Mouse (Mus musculus) heart, embryonic 13.5 days (tissue): ENCODE data around the gene Slbp. TPM values are rescaled to one million over a fixed set of nuclear protein-coding genes. Genes with fewer than 3 reads are reported as not detected.

Experiments
- ATAC-seq: fragments of 200-750 bp; cut with Nextera tagmentation; 2 replicates; pipeline ENCODE4 v1.8.0; 2017; ENCODE audit warnings: moderate TSS enrichment; ENCODE audit not compliant: insufficient number of reproducible peaks, low FRiP score, low TSS enrichment; ENCODE audit errors: extremely low read depth
- H3K27ac ChIP-seq: fragments of 300-500 bp; sonication (generic); replicated peaks from 2 replicates; pipeline ENCODE4 v1.5.1; 2015; ENCODE audit warnings: moderate library complexity, mild to moderate bottlenecking, inconsistent platforms
- H3K27me3 ChIP-seq: fragments of 300-500 bp; sonication (generic); replicated peaks from 2 replicates; pipeline ENCODE4 v1.6.1; 2015; ENCODE audit warnings: mild to moderate bottlenecking, inconsistent platforms
- H3K36me3 ChIP-seq: fragments of 300-500 bp; sonication (generic); 2 replicates; pipeline ENCODE4 v1.6.1; 2015; ENCODE audit warnings: mild to moderate bottlenecking, inconsistent platforms
- H3K4me1 ChIP-seq: fragments of 300-500 bp; sonication (generic); 2 replicates; pipeline ENCODE4 v1.6.1; 2015; ENCODE audit warnings: inconsistent platforms
- H3K4me2 ChIP-seq: fragments of 300-500 bp; sonication (generic); 2 replicates; pipeline ENCODE4 v1.6.1; 2015; ENCODE audit warnings: inconsistent platforms, mild to moderate bottlenecking, moderate library complexity
- H3K4me3 ChIP-seq: fragments of 300-500 bp; sonication (generic); 2 replicates; pipeline ENCODE4 v1.5.1; 2015; ENCODE audit warnings: moderate library complexity, mild to moderate bottlenecking, inconsistent platforms
- H3K9ac ChIP-seq: fragments of 300-500 bp; sonication (generic); 2 replicates; pipeline ENCODE4 v1.6.1; 2015; ENCODE audit warnings: inconsistent platforms, mild to moderate bottlenecking, moderate library complexity
- H3K9me3 ChIP-seq: fragments of 300-500 bp; sonication (generic); 2 replicates; pipeline ENCODE4 v1.6.1; 2016; ENCODE audit warnings: inconsistent platforms
- WGBS: fragments of 180-500 bp; shearing (Covaris S2); methylation state at CpG from one replicate; pipeline ENCODE4 v1.1.7; 2015; ENCODE audit warnings: mixed read lengths; 5-methylcytosine and 5-hydroxymethylcytosine counted together
- polyA plus RNA-seq: library from polyadenylated mRNA; unstranded; fragments of >200 nt; fragmentation: Nextera tagmentation; extraction: Ambion mirVana; gene quantifications from 2 replicates; pipeline ENCODE4 v1.2.1, GENCODE M21; 2015

Slbp gene
- polyA plus RNA-seq, 1 experiment from 2014 or later: 114 TPM

- Histone ChIP-seq H3K4me1 (peaks cover 9% of the 10 kb centered on the region), H3K4me3 (no peak overlapping the region), H3K27me3 (no peaks in the 10 kb centered on the region), H3K36me3 (peaks cover 23% of the 10 kb centered on the region), H3K9me3 (no peaks in the 10 kb centered on the region), H3K27ac (no peak overlapping the region), H3K9ac (peak overlapping the region; percentile 9; the same call in 1 of the 2 replicates), H3K4me2 (no peak overlapping the region)
- WGBS: 8% methylated on average over 1 of the region's 1 CpGs
- ATAC-seq: no peak
Observed at GRCm38 (mm10) chr5:33675964-33676363, 23.6 kb upstream of the Slbp start.

DNA sequence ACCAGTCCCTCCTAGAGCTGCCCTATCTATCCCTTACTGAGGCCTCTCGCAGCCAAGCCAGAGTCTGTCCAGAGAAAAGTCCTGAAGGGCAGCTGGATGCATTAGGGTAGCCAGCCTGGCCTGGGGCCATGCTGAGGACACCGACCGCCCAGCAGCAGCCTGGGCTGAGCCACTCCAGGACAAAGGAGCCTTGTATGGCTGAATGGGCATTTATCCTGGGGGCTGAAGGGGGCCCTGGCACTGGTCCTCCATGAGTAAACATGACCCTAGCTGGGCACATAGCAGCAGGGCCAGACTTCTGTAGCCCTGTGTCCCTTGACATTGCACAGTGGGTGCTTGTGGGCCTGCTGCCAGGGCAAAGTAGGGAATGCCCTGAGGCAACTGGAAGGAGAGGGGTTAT, 22.1 kb upstream of the Slbp start:
- 64% methylated on average over 3 of the region's 3 CpGs for whole genome bisulfite sequencing
- Histone ChIP-seq H3K9ac (no peak overlapping the region), H3K27me3 (no peaks in the 10 kb centered on the region), H3K9me3 (no peaks in the 10 kb centered on the region), H3K4me3 (no peak overlapping the region), H3K4me2 (no peak overlapping the region), H3K4me1 (peaks cover 8% of the 10 kb centered on the region), H3K36me3 (peaks cover 39% of the 10 kb centered on the region), H3K27ac (peak overlapping the region; percentile 5; the same call in 1 of the 2 replicates)
- peak; percentile 23; the same call in 1 of the 2 replicates for ATAC-seq

- 59% methylated on average over 5 of the region's 5 CpGs for WGBS
- peak overlapping the region; percentile 39; the same call in 1 of the 2 replicates for H3K27ac ChIP-seq
- no peaks in the 10 kb centered on the region for H3K27me3 ChIP-seq
- H3K4me1 ChIP-seq: peaks cover 8% of the 10 kb centered on the region
- H3K9me3 ChIP-seq: no peaks in the 10 kb centered on the region
- no peak for ATAC-seq
- H3K4me3 ChIP-seq: no peak overlapping the region
- no peak overlapping the region for H3K9ac ChIP-seq
- peaks cover 66% of the 10 kb centered on the region for H3K36me3 ChIP-seq
- no peak overlapping the region for H3K4me2 ChIP-seq
Observed at GRCm38 (mm10) chr5:33671659-33672058, 19.3 kb upstream of the Slbp start.

DNA sequence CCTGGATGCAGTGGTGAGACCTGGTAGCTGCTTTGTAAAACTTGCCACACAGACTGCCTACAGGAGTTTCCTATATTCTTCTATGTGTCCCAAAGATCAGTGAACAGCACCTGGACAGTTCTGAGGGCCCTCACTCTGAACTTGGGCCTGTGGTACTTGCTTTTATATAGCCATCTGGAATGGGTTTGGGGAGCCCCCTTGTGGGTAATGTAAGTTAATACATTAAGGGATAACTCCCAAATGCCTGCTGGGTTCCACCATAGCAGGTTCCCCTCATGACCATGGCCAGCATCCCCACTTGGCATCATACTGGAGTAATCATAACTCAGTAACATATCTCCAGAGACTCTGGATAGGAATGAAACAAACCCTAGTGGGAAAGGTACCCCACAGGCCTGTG, 15.8 kb upstream of the Slbp start:
- no peak overlapping the region for H3K9ac ChIP-seq
- ATAC-seq: no peak
- H3K4me1 ChIP-seq: no peaks in the 10 kb centered on the region
- H3K36me3 ChIP-seq: peaks cover 96% of the 10 kb centered on the region
- H3K9me3 ChIP-seq: no peaks in the 10 kb centered on the region
- H3K4me2 ChIP-seq: no peak overlapping the region
- H3K27ac ChIP-seq: no peak overlapping the region
- H3K4me3 ChIP-seq: no peak overlapping the region
- H3K27me3 ChIP-seq: no peaks in the 10 kb centered on the region

GRCm38 (mm10) chr5:33658664-33659050, 6.3 kb upstream of the Slbp start:
- H3K27me3 ChIP-seq: no peaks in the 10 kb centered on the region
- H3K9ac ChIP-seq: peak overlapping the region; percentile 88
- no peaks in the 10 kb centered on the region for H3K9me3 ChIP-seq
- H3K36me3 ChIP-seq: peaks cover 55% of the 10 kb centered on the region
- H3K4me1 ChIP-seq: peaks cover 44% of the 10 kb centered on the region
- H3K4me3 ChIP-seq: peak overlapping the region; percentile 75
- H3K27ac ChIP-seq: peak overlapping the region; percentile 97
- no peak for ATAC-seq
- under 1% methylated on average over 26 of the region's 26 CpGs for WGBS
- peak overlapping the region; percentile 98 for H3K4me2 ChIP-seq

- H3K4me2 ChIP-seq: peak within 1 kb of the TSS; percentile 98
- H3K27ac ChIP-seq: peak within 1 kb of the TSS; percentile 97
- WGBS: under 1% methylated on average over 60 of the region's 60 CpGs
- H3K9me3 ChIP-seq: no peaks in the 10 kb centered on the region
- no peaks in the 10 kb centered on the region for H3K27me3 ChIP-seq
- H3K4me1 ChIP-seq: peaks cover 51% of the 10 kb centered on the region
- peak; percentile 92 for ATAC-seq
- peaks cover 54% of the 10 kb centered on the region for H3K36me3 ChIP-seq
- H3K4me3 ChIP-seq: peak within 1 kb of the TSS; percentile 75
- H3K9ac ChIP-seq: peak within 1 kb of the TSS; percentile 90
Observed at GRCm38 (mm10) chr5:33657787-33658663, 5.7 kb upstream of the Slbp start, which contains the start of the genes Tacc3 and Tmem129. Gene Tacc3, plus strand, starts transcription at chr5:33658128. Gene Tmem129, minus strand, starts transcription at chr5:33658416.

DNA sequence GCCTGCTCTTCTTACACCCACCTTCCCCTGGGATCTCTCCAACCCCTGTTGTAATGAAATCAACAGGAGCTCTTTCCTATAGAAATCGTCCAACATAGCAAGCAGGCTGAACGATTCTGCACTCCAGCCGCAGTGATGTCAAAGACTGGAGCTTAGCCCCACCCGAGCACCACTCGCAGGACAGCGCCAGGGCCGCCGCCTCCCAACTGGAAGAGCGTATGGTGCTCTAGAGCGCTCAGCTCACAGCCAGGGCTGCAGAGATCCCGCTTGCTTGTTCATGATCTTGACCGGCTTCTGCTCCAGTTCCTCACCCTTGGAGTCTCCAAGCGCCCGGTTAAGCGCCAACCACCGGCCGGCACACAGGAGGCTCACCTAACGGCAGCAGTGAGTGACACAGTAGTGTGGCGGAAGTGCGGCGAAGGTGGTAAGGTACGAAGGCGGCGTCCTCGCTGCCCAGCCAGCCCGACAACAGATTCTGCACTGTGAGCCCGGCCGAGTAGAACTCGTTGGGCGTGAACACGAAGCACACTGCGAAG, 4.9 kb upstream of the Slbp start:
- 0 out of 2 replicates have a peak, but pooled peaks have one; percentile 3 for ATAC-seq
- under 1% methylated on average over 32 of the region's 32 CpGs for WGBS

DNA sequence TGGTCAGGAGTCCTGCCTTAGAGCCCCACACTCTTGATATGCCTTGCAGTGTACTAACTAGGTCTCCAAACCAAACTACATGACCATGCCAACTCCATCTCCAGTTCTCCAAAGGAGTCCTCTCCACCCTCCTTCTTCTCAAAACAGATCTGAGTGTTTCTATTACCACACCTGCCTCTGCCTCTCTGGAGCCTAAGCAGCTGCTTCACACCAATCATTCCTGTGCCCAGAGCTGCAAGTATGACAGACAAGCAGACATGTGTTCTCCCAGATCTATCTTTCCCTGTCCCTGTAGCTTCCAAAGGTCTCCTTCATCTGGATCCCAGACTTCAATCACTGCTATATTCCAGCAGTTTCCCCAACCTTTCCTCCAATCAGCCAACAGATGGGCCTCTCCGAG, 4.4 kb upstream of the Slbp start:
- Histone ChIP-seq H3K27me3 (no peaks in the 10 kb centered on the region), H3K4me1 (peaks cover 55% of the 10 kb centered on the region), H3K4me3 (peak overlapping the region; percentile 75), H3K4me2 (peak overlapping the region; percentile 98), H3K9me3 (no peaks in the 10 kb centered on the region), H3K9ac (peak overlapping the region; percentile 90), H3K36me3 (peaks cover 42% of the 10 kb centered on the region), H3K27ac (peak overlapping the region; percentile 97)
- WGBS: 13% methylated on average over 1 of the region's 1 CpGs
- ATAC-seq: no peak

More for the DNA sequence above, 4.9 kb upstream of the Slbp start:
- Histone ChIP-seq H3K9me3 (no peaks in the 10 kb centered on the region), H3K9ac (peak overlapping the region; percentile 90), H3K27ac (peak overlapping the region; percentile 97), H3K36me3 (peaks cover 47% of the 10 kb centered on the region), H3K27me3 (no peaks in the 10 kb centered on the region), H3K4me1 (peaks cover 55% of the 10 kb centered on the region), H3K4me2 (peak overlapping the region; percentile 98), H3K4me3 (peak overlapping the region; percentile 75)

DNA sequence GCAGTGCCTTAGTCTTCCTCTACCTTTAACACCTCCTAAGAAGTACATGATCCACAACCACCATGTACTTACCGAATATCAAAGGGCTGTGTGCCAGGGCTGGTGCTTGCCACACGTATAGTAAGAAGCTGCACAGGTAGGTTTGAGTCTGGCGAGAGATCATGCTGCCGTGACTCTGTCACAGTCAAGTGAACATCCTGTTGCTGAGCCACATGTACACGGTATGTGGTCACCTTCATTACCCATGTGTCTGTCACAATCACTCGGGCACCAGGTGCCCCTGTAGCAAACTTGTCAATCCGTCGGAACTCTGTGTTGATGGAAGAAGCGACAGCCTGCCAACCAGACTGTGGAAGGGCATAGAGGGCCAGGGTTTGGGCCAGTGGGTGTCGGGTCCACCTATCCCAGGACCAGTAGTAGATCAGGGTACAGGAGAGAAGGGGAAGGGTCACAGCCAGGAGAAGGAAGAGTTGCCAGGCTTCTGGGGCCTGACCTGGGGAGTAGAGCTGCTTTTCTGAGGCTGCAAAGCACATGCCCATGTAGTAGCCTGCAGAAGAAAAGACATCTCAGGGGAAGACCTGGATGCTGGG, 3.0 kb upstream of the Slbp start:
- H3K4me3 ChIP-seq: no peak overlapping the region
- no peak overlapping the region for H3K4me2 ChIP-seq
- H3K27me3 ChIP-seq: no peaks in the 10 kb centered on the region
- H3K4me1 ChIP-seq: peaks cover 62% of the 10 kb centered on the region
- H3K9me3 ChIP-seq: no peaks in the 10 kb centered on the region
- no peak overlapping the region for H3K27ac ChIP-seq
- peak overlapping the region; percentile 90; the same call in 1 of the 2 replicates for H3K9ac ChIP-seq
- peaks cover 33% of the 10 kb centered on the region for H3K36me3 ChIP-seq
- 88% methylated on average over 10 of the region's 10 CpGs for WGBS
- ATAC-seq: no peak

DNA sequence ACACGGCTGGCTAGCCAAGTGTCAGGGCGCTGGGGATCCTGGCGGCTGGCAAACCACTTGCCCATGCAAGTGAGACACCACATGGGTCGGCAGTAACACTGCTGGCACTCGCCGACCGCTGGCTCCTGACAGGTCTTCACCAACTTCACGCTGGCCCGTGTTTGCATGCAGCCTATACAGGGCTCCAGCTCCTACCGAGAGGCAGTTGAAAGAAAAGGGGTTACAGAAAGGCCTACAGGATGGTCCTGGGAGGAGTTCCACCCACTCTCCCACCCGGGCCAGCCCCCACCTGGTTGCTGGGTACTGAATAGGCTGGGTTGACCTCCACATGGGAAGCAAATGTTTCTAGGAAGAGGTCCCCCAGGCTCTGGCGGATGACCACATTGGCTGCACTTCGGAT, 2.0 kb upstream of the Slbp start:
- H3K4me2 ChIP-seq: no peak overlapping the region
- H3K27ac ChIP-seq: no peak overlapping the region
- no peaks in the 10 kb centered on the region for H3K27me3 ChIP-seq
- 92% methylated on average over 13 of the region's 13 CpGs for WGBS
- no peak overlapping the region for H3K4me3 ChIP-seq
- no peaks in the 10 kb centered on the region for H3K9me3 ChIP-seq
- peaks cover 38% of the 10 kb centered on the region for H3K36me3 ChIP-seq
- no peak for ATAC-seq
- H3K9ac ChIP-seq: 0 out of 2 replicates have a peak overlapping the region, but pooled peaks have one; percentile 11
- peaks cover 62% of the 10 kb centered on the region for H3K4me1 ChIP-seq

GRCm38 (mm10) chr5:33652783-33653173, 404 bp upstream of the Slbp start:
- peaks cover 56% of the 10 kb centered on the region for H3K4me1 ChIP-seq
- H3K9me3 ChIP-seq: no peaks in the 10 kb centered on the region
- WGBS: 4% methylated on average over 9 of the region's 9 CpGs
- no peak for ATAC-seq
- peak overlapping the region; percentile 82 for H3K9ac ChIP-seq
- H3K4me3 ChIP-seq: peak overlapping the region; percentile 73
- H3K36me3 ChIP-seq: peaks cover 55% of the 10 kb centered on the region
- no peaks in the 10 kb centered on the region for H3K27me3 ChIP-seq
- peak overlapping the region; percentile 96 for H3K27ac ChIP-seq
- peak overlapping the region; percentile 82 for H3K4me2 ChIP-seq
